Mouse (Mus musculus) c-Kit-positive CD71-positive TER-119-negative erythroid progenitor cells, embryonic 14.5 days (primary cell): Measurements from ENCODE around the gene Tbce.
A peak's percentile ranks its signal among the peaks of the same experiment; 100 is the strongest.

Experiments used
- DNase-seq: peaks from one replicate; pipeline ENCODE4 v3.0.0-alpha.2; 2013; ENCODE audit warnings: low read depth

The Tbce gene

GRCm38 (mm10) chr13:13966172-13966571 lies 73.3 kb downstream of the Tbce start:
- peak; percentile 22 for DNase-seq

- DNase-seq = no peak
Observed at GRCm38 (mm10) chr13:13965388-13965964, 74.0 kb downstream of the Tbce start.

DNA sequence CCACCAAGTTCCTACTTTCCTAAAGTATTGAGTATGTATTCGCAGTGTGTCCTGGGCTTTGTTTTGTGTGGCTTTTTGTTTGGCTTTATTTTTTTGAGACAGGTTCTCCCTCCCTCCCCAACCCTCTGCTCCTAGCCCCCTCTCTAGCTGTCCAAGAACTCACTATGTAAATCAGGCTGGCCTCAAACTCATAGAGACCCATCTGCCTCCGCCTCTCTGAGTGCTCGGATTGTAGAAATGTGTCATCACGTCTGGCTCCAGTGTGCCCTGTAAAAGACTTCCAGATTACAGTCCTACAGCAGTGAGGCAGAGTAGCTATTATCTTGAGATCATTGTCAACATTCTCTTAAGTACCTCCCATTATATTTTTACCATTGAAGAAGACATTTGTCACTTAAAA lies 78.4 kb downstream of the Tbce start:
- no peak for DNase-seq

DNA sequence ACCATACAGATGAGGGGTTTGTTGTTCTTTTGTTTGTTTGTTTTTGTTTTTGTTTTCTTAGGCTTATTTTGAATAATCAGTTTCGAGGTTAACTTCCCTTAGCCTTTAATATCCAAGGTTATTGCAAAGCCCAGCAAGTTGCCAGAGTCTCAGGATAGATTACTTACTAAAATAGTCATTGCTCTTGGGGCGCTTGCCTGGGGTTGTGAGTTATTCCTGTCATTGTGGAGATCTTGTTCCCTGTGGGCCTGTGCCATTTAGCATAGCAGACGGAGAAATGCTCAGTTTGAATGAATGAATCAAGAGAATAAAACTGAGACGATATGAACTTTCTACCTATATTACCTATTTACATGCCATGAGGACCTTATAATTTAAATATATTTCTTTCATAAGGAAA lies 79.2 kb downstream of the Tbce start:
- DNase-seq = no peak

DNA sequence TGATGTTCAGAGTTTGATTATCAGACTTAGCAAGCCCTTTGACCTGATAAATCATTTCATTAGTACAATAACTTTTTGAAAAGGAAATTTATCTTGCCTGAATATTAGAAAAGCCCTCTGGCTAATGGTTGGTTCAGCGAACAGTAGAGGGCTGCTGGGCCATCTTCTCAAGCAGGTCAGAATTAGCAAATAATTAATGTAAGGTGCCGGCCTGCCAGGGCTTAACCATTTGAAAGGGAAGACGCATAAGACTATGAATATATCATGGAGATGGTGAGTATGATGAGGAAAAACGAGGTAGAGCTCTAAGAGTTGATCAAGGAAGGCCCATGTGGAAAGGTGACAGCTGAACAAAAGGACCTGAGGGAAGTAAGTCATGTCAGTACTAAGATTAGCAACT lies 82.8 kb downstream of the Tbce start:
- no peak for DNase-seq

GRCm38 (mm10) chr13:13954931-13955330 lies 84.5 kb downstream of the Tbce start:
- DNase-seq = peak; percentile 44

GRCm38 (mm10) chr13:13953874-13954832 lies 85.3 kb downstream of the Tbce start, which contains the start of gene B3galnt2:
Gene B3galnt2, plus strand, starts transcription at chr13:13954469.
- DNase-seq = peak; percentile 99
